Mouse (Mus musculus): ENCODE results near the gene Hhat.

The Hhat gene

GRCm38 (mm10) chr1:192745240-192746101, 25.6 kb downstream of the Hhat start:
- in situ Hi-C loops (cut with MboI, MseI), result no loop called here

- in situ Hi-C loops (cut with MboI, MseI), result no loop called here
Observed at GRCm38 (mm10) chr1:192744880-192745239, 26.2 kb downstream of the Hhat start.

- in situ Hi-C loops (cut with MboI, MseI), result no loop called here
Observed at GRCm38 (mm10) chr1:192742394-192743251, 28.4 kb downstream of the Hhat start.

- in situ Hi-C loops (cut with MboI, MseI), result no loop called here
Observed at GRCm38 (mm10) chr1:192741896-192742295, 29.1 kb downstream of the Hhat start.

GRCm38 (mm10) chr1:192736524-192736923, 34.5 kb downstream of the Hhat start:
- in situ Hi-C loops (cut with MboI, MseI), result no loop called here

- in situ Hi-C loops (cut with MboI, MseI), result no loop called here
Observed at GRCm38 (mm10) chr1:192736002-192736426, 35.0 kb downstream of the Hhat start.

- in situ Hi-C loops (cut with MboI, MseI), result no loop called here
Observed at GRCm38 (mm10) chr1:192730517-192730916, 40.5 kb downstream of the Hhat start.

GRCm38 (mm10) chr1:192726996-192727624, 43.9 kb downstream of the Hhat start:
- in situ Hi-C loops (cut with MboI, MseI), result no loop called here

- in situ Hi-C loops (cut with MboI, MseI), result no loop called here
Observed at GRCm38 (mm10) chr1:192722147-192722546, 48.9 kb downstream of the Hhat start.

GRCm38 (mm10) chr1:192720156-192720555, 50.9 kb downstream of the Hhat start:
- in situ Hi-C loops (cut with MboI, MseI), result no loop called here

- in situ Hi-C loops (cut with MboI, MseI), result loop anchor here (5.0 kb wide), 1 partner anchor 525 kb away; no protein-coding TSS in a partner anchor
Observed at GRCm38 (mm10) chr1:192711779-192712348, 59.2 kb downstream of the Hhat start.

GRCm38 (mm10) chr1:192700339-192701073, 70.5 kb downstream of the Hhat start:
- in situ Hi-C loops (cut with MboI, MseI), result loop anchor here (10.0 kb wide), 1 partner anchor 186 kb away; no protein-coding TSS in a partner anchor

GRCm38 (mm10) chr1:192699101-192699500, 71.9 kb downstream of the Hhat start:
- in situ Hi-C loops (cut with MboI, MseI), result no loop called here

GRCm38 (mm10) chr1:192696371-192696863, 74.6 kb downstream of the Hhat start:
- in situ Hi-C loops (cut with MboI, MseI), result no loop called here

GRCm38 (mm10) chr1:192693644-192694043, 77.4 kb downstream of the Hhat start:
- in situ Hi-C loops (cut with MboI, MseI), result no loop called here

GRCm38 (mm10) chr1:192692982-192693381, 78.0 kb downstream of the Hhat start:
- in situ Hi-C loops (cut with MboI, MseI), result no loop called here

- in situ Hi-C loops (cut with MboI, MseI), result no loop called here
Observed at GRCm38 (mm10) chr1:192682219-192682951, 88.6 kb downstream of the Hhat start.

GRCm38 (mm10) chr1:192677236-192677635, 93.8 kb downstream of the Hhat start:
- in situ Hi-C loops (cut with MboI, MseI), result no loop called here

GRCm38 (mm10) chr1:192663608-192664007, 107.4 kb downstream of the Hhat start:
- in situ Hi-C loops (cut with MboI, MseI), result no loop called here

- in situ Hi-C loops (cut with MboI, MseI), result no loop called here
Observed at GRCm38 (mm10) chr1:192663092-192663491, 107.9 kb downstream of the Hhat start.

All from T-helper 1 cell (primary cell).